Mouse (Mus musculus) liver, adult 2 months (tissue): ENCODE measurements around the gene Lin28a.

Experiments used
- CTCF ChIP-seq: fragments of 200-500 bp; IDR thresholded peaks from 2 replicates; pipeline ENCODE4 v1.5.1; 2011; ENCODE audit warnings: low read depth, low read length, control low read depth
- POLR2A ChIP-seq: fragments of 200-500 bp; IDR thresholded peaks from 2 replicates; pipeline ENCODE4 v1.6.1; 2011; ENCODE audit warnings: low read length, control low read depth; ENCODE audit not compliant: insufficient read depth; ENCODE audit errors: extremely low read depth

- no peak for TF ChIP-seq CTCF
- TF ChIP-seq POLR2A = no peak
Observed at GRCm38 (mm10) chr4:134016767-134017166, 1.9 kb downstream of the Lin28a start.
